Mouse (Mus musculus): ENCODE results near the gene Adam15.

- TF ChIP-seq CTCF (conservative IDR thresholded peaks at IDR 0.05; ENCODE audit: low read length), result no peak
- TF ChIP-seq NANOG (IDR thresholded peaks at IDR 0.05; ENCODE audit: borderline replicate concordance, low read length), result no peak
- no peak for TF ChIP-seq POU5F1 (IDR thresholded peaks at IDR 0.05; ENCODE audit: borderline replicate concordance, low read length)
These were observed 33.6 kb downstream of the Adam15 start for GRCm38 (mm10) chr3:89315930-89316831.
